Mouse (Mus musculus) stomach, postnatal 0 days (tissue): ENCODE measurements around the gene Gtpbp3.

ENCODE experiments used
- CTCF ChIP-seq: IDR thresholded peaks from 2 replicates; pipeline ENCODE4 v1.5.1; 2016; ENCODE audit warnings: antibody characterized with exemption, low read depth, mild to moderate bottlenecking, moderate library complexity
- EP300 ChIP-seq: optimal IDR thresholded peaks from 2 replicates; pipeline ENCODE3; 2016; ENCODE audit warnings: antibody characterized with exemption

GRCm38 (mm10) chr8:71542632-71543343 lies 54.9 kb downstream of the Gtpbp3 start, which contains the start of gene Mvb12a:
- TF ChIP-seq CTCF (no peak), EP300 (no peak)
